Mouse (Mus musculus): ENCODE measurements at regions not wholly inside any gene's neighbourhood (a gene's known extent, or its start where the extent isn't known, plus 50 kb on each side); places are given as distances from the start of the nearest gene placed in this dataset.

DNA sequence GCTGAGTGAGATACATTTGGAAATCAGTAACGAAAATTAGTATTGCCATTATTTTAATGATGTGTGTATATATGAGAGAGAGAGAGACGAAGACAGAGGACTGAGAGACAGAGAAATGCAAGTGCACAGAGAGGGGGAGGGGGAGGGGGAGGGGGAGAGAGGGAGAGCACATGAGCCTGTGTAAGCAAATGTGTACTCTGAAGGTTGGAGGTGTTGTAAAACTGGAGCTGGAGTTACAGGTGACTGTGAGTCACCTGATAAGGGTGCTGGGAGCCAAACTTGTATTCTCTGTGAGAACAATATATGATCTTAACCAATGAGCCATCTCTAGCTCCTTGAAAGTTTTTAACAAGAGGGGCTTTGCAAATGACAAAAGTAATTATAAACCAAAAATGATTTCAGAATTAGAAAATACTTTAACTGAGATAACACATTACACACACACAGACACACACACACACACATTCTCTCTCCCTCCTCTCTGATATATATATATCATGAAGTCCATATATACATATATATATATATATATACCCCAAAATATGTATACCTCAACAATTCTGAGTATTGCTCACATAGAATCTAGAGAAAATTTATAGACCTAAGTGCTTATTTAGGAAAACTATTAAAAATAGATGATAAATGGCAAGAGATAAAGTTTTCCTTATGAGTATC is 100.5 kb upstream of the Rgs17 start:
- no peaks in the 10 kb centered on the region for H3K4me1 ChIP-seq (ENCODE audit: control insufficient read depth, insufficient read depth, insufficient read length)
- H3K4me3 ChIP-seq (ENCODE audit: extremely low read depth, insufficient read depth, insufficient read length): no peak overlapping the region
- H3K36me3 ChIP-seq (ENCODE audit: control insufficient read depth, insufficient read depth, low read length): no peaks in the 10 kb centered on the region
- DNase-seq (ENCODE audit: low read depth in 1 of 2, low spot score in 2 of 2): no peak
- no peaks in the 10 kb centered on the region for H3K27me3 ChIP-seq (ENCODE audit: control insufficient read depth, insufficient read depth, low read length)
- WGBS: 75% methylated on average over 2 of the region's 2 CpGs
- no peak overlapping the region for H3K27ac ChIP-seq (ENCODE audit: insufficient read depth, low read length)
- TF ChIP-seq POLR2A (IDR thresholded peaks at IDR 0.05; ENCODE audit: low read depth, low read length) (no peak), CTCF (IDR thresholded peaks at IDR 0.05; ENCODE audit: extremely low read depth, insufficient read depth, insufficient read length, insufficient replicate concordance) (no peak)

DNA sequence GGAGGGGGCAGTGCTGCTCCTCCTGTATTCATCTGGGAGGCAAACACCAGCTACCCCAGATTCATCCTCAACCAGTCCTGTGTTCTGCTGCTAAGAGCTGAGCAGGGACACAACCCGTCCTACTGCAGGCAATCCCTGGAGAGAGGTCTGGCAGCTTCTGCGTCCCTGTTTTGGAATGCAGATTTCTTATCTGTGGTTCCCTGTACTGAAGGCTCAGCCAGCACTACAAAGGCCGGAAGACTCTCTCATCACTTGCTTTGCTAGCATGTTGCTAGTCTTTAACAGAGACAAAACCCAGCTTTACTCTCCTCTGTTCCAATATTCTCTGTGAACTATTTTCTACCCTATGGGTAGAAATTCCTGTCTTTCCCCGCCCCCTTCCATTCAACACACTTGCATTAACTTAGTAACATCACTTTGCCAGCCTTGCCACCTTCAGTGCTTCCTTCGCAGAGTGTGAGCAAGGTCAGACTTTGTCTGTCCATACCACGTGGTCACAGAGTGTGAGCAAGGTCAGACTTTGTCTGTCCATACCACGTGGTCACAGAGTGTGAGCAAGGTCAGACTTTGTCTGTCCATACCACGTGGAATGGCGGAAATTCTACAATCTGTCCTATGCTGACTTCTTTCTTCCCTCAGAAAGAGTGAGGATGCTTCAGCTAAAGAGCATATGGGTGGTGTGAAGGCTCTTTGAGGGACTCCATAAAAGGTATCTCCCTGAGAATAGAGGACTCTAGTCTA is 98.9 kb upstream of the Rgs17 start:
- TF ChIP-seq CTCF (IDR thresholded peaks at IDR 0.05; ENCODE audit: extremely low read depth, insufficient read depth, insufficient read length, insufficient replicate concordance) (no peak), POLR2A (IDR thresholded peaks at IDR 0.05; ENCODE audit: low read depth, low read length) (no peak)
- no peak for DNase-seq (ENCODE audit: low read depth in 1 of 2, low spot score in 2 of 2)
- WGBS: 58% methylated on average over 9 of the region's 9 CpGs
- no peaks in the 10 kb centered on the region for H3K4me1 ChIP-seq (ENCODE audit: control insufficient read depth, insufficient read depth, insufficient read length)
- H3K36me3 ChIP-seq (ENCODE audit: control insufficient read depth, insufficient read depth, low read length): no peaks in the 10 kb centered on the region
- no peaks in the 10 kb centered on the region for H3K27me3 ChIP-seq (ENCODE audit: control insufficient read depth, insufficient read depth, low read length)
- H3K4me3 ChIP-seq (ENCODE audit: extremely low read depth, insufficient read depth, insufficient read length): no peak overlapping the region
- H3K27ac ChIP-seq (ENCODE audit: insufficient read depth, low read length): no peak overlapping the region

DNA sequence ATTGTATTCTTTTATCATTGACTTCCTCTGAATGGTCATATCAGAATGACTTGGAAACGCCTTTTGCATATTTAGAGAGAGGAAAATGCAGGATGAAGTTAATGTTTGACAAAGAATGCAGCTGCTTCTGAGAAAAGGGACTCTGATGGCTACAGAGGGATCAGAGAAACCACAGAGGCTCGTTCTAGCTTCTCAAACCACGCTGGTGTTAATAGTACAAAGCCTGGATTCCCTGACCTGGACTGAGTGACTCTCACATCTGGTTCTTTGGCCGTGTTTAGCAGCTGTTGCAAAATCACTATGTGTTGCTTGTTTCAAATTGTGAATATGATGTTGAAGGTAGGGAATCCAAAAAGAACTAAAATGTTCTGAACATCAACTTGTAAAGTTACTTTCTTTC is 91.5 kb upstream of the Rgs17 start:
- Histone ChIP-seq H3K27me3 (ENCODE audit: control insufficient read depth, insufficient read depth, low read length) (no peaks in the 10 kb centered on the region), H3K4me3 (ENCODE audit: extremely low read depth, insufficient read depth, insufficient read length) (no peak overlapping the region), H3K36me3 (ENCODE audit: control insufficient read depth, insufficient read depth, low read length) (no peaks in the 10 kb centered on the region), H3K4me1 (ENCODE audit: control insufficient read depth, insufficient read depth, insufficient read length) (no peaks in the 10 kb centered on the region), H3K27ac (ENCODE audit: insufficient read depth, low read length) (no peak overlapping the region)
- DNase-seq (ENCODE audit: low read depth in 1 of 2, low spot score in 2 of 2): no peak
- 59% methylated on average over 4 of the region's 4 CpGs for WGBS
- TF ChIP-seq CTCF (IDR thresholded peaks at IDR 0.05; ENCODE audit: extremely low read depth, insufficient read depth, insufficient read length, insufficient replicate concordance) (no peak), POLR2A (IDR thresholded peaks at IDR 0.05; ENCODE audit: low read depth, low read length) (no peak)

DNA sequence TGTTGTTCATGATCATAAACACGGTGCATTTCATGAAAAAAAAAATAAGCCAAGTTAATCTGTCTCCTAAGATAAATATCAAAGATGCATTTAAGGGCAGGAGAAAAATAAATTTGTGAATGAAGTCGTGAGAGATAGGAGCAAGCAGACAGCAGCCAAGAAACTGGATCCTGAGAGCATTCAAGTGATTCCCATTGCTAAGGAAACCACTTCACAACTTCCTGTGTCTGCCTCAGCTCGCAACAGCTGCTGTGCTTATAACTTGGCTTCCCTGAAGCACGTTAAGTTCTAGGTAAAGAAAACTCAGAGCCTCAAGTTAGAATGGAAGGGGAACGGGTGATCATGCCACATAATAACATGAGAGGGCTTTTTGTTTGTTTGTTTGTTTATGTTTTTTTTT is 89.3 kb upstream of the Rgs17 start:
- H3K4me1 ChIP-seq (ENCODE audit: control insufficient read depth, insufficient read depth, insufficient read length): no peaks in the 10 kb centered on the region
- no peak for DNase-seq (ENCODE audit: low read depth in 1 of 2, low spot score in 2 of 2)
- no peak for TF ChIP-seq POLR2A (IDR thresholded peaks at IDR 0.05; ENCODE audit: low read depth, low read length)
- no peak for TF ChIP-seq CTCF (IDR thresholded peaks at IDR 0.05; ENCODE audit: extremely low read depth, insufficient read depth, insufficient read length, insufficient replicate concordance)
- no peak overlapping the region for H3K27ac ChIP-seq (ENCODE audit: insufficient read depth, low read length)
- no peaks in the 10 kb centered on the region for H3K36me3 ChIP-seq (ENCODE audit: control insufficient read depth, insufficient read depth, low read length)
- WGBS: 39% methylated on average over 5 of the region's 5 CpGs
- H3K4me3 ChIP-seq (ENCODE audit: extremely low read depth, insufficient read depth, insufficient read length): no peak overlapping the region
- no peaks in the 10 kb centered on the region for H3K27me3 ChIP-seq (ENCODE audit: control insufficient read depth, insufficient read depth, low read length)

DNA sequence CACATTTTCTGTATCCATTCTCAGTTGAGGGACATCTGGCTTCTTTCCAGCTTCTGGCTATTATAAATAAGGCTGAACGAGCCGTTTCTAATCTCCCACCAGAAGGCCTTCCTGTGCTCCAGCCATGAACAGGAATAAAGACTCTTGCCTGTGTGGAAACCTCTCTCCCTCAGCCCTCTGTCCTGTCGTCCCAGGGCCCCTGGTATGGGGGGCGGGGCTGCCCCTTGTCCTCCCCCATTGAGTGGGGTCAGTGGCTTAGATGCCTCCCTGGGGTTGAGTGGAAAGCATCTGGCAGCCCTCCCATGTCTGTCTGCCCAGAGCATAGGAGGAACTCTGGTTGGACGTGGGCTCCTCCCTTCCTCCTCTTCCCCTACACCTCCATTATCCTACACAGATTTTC is 88.8 kb upstream of the Rgs17 start:
- Histone ChIP-seq H3K36me3 (ENCODE audit: control insufficient read depth, insufficient read depth, low read length) (no peaks in the 10 kb centered on the region), H3K27me3 (ENCODE audit: control insufficient read depth, insufficient read depth, low read length) (no peaks in the 10 kb centered on the region), H3K4me1 (ENCODE audit: control insufficient read depth, insufficient read depth, insufficient read length) (no peaks in the 10 kb centered on the region), H3K27ac (ENCODE audit: insufficient read depth, low read length) (no peak overlapping the region), H3K4me3 (ENCODE audit: extremely low read depth, insufficient read depth, insufficient read length) (no peak overlapping the region)
- DNase-seq (ENCODE audit: low read depth in 1 of 2, low spot score in 2 of 2): no peak
- 55% methylated on average over 5 of the region's 5 CpGs for WGBS
- TF ChIP-seq CTCF (IDR thresholded peaks at IDR 0.05; ENCODE audit: extremely low read depth, insufficient read depth, insufficient read length, insufficient replicate concordance) (no peak), POLR2A (IDR thresholded peaks at IDR 0.05; ENCODE audit: low read depth, low read length) (no peak)

DNA sequence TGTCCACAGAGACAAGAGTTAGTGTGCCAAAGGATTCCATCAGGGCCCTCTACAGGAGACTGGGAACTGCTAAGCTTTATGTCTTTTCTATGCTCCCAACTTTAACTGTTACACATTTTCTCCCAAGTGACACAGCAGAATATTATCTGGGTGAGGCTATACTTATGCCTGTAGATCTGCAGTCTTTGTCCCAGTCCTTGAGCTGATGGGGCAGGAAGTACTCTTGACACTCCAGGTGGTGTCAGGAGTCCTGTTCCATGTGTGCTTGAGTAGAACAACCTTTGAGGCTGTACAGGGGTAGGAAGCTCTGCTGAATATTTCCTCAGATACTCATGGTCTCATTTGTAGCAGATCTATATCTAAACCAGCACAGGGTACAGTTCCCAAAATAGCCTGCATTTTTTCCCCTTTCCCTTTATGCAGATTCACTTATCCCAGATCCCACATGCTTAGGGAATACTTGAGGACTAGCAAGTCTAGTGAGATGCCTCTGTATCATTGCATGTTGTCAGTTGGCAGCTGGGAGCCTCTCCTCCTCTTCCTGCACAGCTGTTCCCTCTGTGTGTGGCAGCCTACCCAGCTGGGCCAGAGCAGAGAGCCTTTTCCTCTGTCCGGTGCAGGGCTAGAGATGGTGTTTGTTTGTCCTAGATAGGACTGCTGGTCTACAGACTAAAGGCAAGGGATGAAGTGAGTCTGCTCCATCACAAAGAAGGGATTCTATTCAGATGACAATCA is 85.2 kb upstream of the Rgs17 start:
- TF ChIP-seq POLR2A (IDR thresholded peaks at IDR 0.05; ENCODE audit: low read depth, low read length): no peak
- TF ChIP-seq CTCF (IDR thresholded peaks at IDR 0.05; ENCODE audit: extremely low read depth, insufficient read depth, insufficient read length, insufficient replicate concordance): no peak
- H3K27ac ChIP-seq (ENCODE audit: insufficient read depth, low read length): no peak overlapping the region
- no peak overlapping the region for H3K4me3 ChIP-seq (ENCODE audit: extremely low read depth, insufficient read depth, insufficient read length)
- H3K4me1 ChIP-seq (ENCODE audit: control insufficient read depth, insufficient read depth, insufficient read length): no peaks in the 10 kb centered on the region
- H3K36me3 ChIP-seq (ENCODE audit: control insufficient read depth, insufficient read depth, low read length): no peaks in the 10 kb centered on the region
- H3K27me3 ChIP-seq (ENCODE audit: control insufficient read depth, insufficient read depth, low read length): no peaks in the 10 kb centered on the region
- DNase-seq (ENCODE audit: low read depth in 1 of 2, low spot score in 2 of 2): no peak
- WGBS: 68% methylated on average over 1 of the region's 1 CpGs

All from spleen, adult 2 months (tissue).